Comparison of ENCODE assay signal across 9 mouse cellular contexts in genomic region chr11:70625473-70625872, GRCm38 (mm10). TPM values are rescaled to one million over a fixed set of nuclear protein-coding genes. Genes with fewer than 3 reads are reported as not detected.
DNase-seq lines count a peak whose midpoint lies in the region; ATAC-seq lines count a peak whose summit lies in the region.
"Had no signal": no experiment of that assay in that cellular context is flagged by ENCODE, and none has a peak within 500 bp of the region (broad histone marks: within the 10 kb centered on the region; RNA-seq: fewer than 3 reads in every experiment).

No protein-coding gene starts in this region.

- H3K9me3 ChIP-seq in hindbrain, embryonic 11.5 days (ENCODE audit: control insufficient read depth, low read length), result no peaks in the 10 kb centered on the region
- no peaks in the 10 kb centered on the region for H3K9me3 ChIP-seq in hindbrain, embryonic 13.5 days
- H3K9me3 ChIP-seq in heart, embryonic 12.5 days (replicated peaks), result no peaks in the 10 kb centered on the region
- H3K9me3 ChIP-seq: lung, embryonic 15.5 days had no signal

- no peak overlapping the region for H3K9ac ChIP-seq in hindbrain, embryonic 11.5 days (ENCODE audit: low read depth, low read length)
- H3K9ac ChIP-seq in hindbrain, embryonic 13.5 days, result no peak overlapping the region
- no peak overlapping the region for H3K9ac ChIP-seq in heart, embryonic 12.5 days
- H3K9ac ChIP-seq: lung, embryonic 15.5 days had no signal

- no peak overlapping the region for H3K4me3 ChIP-seq in hindbrain, embryonic 11.5 days (ENCODE audit: low read depth, low read length)
- H3K4me3 ChIP-seq in hindbrain, embryonic 13.5 days, result no peak overlapping the region
- H3K4me3 ChIP-seq in heart, embryonic 12.5 days, result no peak overlapping the region
- H3K4me3 ChIP-seq: lung, embryonic 15.5 days had no signal

- peaks cover 2% of the 10 kb centered on the region; the same call in 1 of the 2 replicates for H3K27me3 ChIP-seq in hindbrain, embryonic 11.5 days (ENCODE audit: control insufficient read depth, insufficient read depth, low read length)
- no peaks in the 10 kb centered on the region for H3K27me3 ChIP-seq in hindbrain, embryonic 13.5 days
- H3K27me3 ChIP-seq in heart, embryonic 12.5 days (replicated peaks), result no peaks in the 10 kb centered on the region
- H3K27me3 ChIP-seq: lung, embryonic 15.5 days had no signal

- H3K27ac ChIP-seq in hindbrain, embryonic 11.5 days (ENCODE audit: low read depth, low read length), result no peak overlapping the region
- H3K27ac ChIP-seq in hindbrain, embryonic 13.5 days, result no peak overlapping the region
- H3K27ac ChIP-seq in heart, embryonic 12.5 days (ENCODE audit: poor library complexity, severe bottlenecking), result no peak overlapping the region
- H3K27ac ChIP-seq: lung, embryonic 15.5 days had no signal

- H3K4me2 ChIP-seq in hindbrain, embryonic 11.5 days (replicated peaks; ENCODE audit: low read depth, low read length), result no peak overlapping the region
- no peak overlapping the region for H3K4me2 ChIP-seq in hindbrain, embryonic 13.5 days
- no peak overlapping the region for H3K4me2 ChIP-seq in heart, embryonic 12.5 days
- H3K4me2 ChIP-seq: lung, embryonic 15.5 days had no signal

- no peaks in the 10 kb centered on the region for H3K36me3 ChIP-seq in hindbrain, embryonic 11.5 days (ENCODE audit: control insufficient read depth, insufficient read depth, low read length)
- H3K36me3 ChIP-seq in hindbrain, embryonic 13.5 days, result no peaks in the 10 kb centered on the region
- no peaks in the 10 kb centered on the region for H3K36me3 ChIP-seq in heart, embryonic 12.5 days
- H3K36me3 ChIP-seq: lung, embryonic 15.5 days had no signal

- ATAC-seq in hindbrain, embryonic 11.5 days (ENCODE audit: low FRiP score), result no peak
- ATAC-seq in hindbrain, embryonic 13.5 days (ENCODE audit: low FRiP score), result no peak
- ATAC-seq in erythroid progenitor cell, adult 5-6 weeks (replicated peaks; ENCODE audit: low FRiP score, poor library complexity, severe bottlenecking), result peak; percentile 62; the same call in 1 of the 2 replicates
- ATAC-seq in heart, embryonic 12.5 days (ENCODE audit: insufficient number of reproducible peaks, low FRiP score), result no peak

- peak; percentile 78 for DNase-seq in hindbrain, embryonic 11.5 days (ENCODE audit: low spot score)
- peak; percentile 76 to 80 for DNase-seq in B cell, adult 2 months
- DNase-seq in Muller cell, postnatal 12 days (ENCODE audit: inconsistent ontology term), result peak; percentile 39
- peak; percentile 75 for DNase-seq in naive thymus-derived CD4-positive, alpha-beta T cell, adult 2 months (ENCODE audit: low read depth)
- no peak for DNase-seq in layer of hippocampus, adult 11-12 months (ENCODE audit: low spot score)

- no peaks in the 10 kb centered on the region for H3K4me1 ChIP-seq in hindbrain, embryonic 11.5 days (replicated peaks; ENCODE audit: control insufficient read depth, insufficient read depth, low read length)
- H3K4me1 ChIP-seq in hindbrain, embryonic 13.5 days (replicated peaks), result no peaks in the 10 kb centered on the region
- no peaks in the 10 kb centered on the region; the same call in 1 of the 2 replicates for H3K4me1 ChIP-seq in heart, embryonic 12.5 days (replicated peaks)

- 49% methylated on average over 4 of the region's 4 CpGs for WGBS in hindbrain, embryonic 11.5 days
- whole genome bisulfite sequencing in hindbrain, embryonic 13.5 days, result 50% methylated on average over 4 of the region's 4 CpGs
- WGBS in heart, embryonic 12.5 days, result 48% methylated on average over 4 of the region's 4 CpGs

RNA-seq across cellular contexts. Expression of gene Chrne, which starts 6.5 kb away (rescaled TPM):
- polyA plus RNA-seq in hindbrain, embryonic 11.5 days (2014; fragmentation: Nextera tagmentation; extraction: Ambion mirVana), result not detected in 2 replicates
- polyA plus RNA-seq in hindbrain, embryonic 13.5 days (2015; fragmentation: Nextera tagmentation; extraction: Ambion mirVana), result not detected in 2 replicates
- total RNA-seq in erythroid progenitor cell, adult 5-6 weeks (2015; ENCODE audit: low replicate concordance), result not detected in 2 replicates
- not detected in 2 replicates for total RNA-seq in erythroid progenitor cell, adult 5-6 weeks (2017; ENCODE audit: low replicate concordance)
- 0.37 TPM in 1 of 2 replicates, not detected in the other for polyA plus RNA-seq in heart, embryonic 12.5 days (2016; fragmentation: Nextera tagmentation; extraction: Ambion mirVana)
- polyA plus RNA-seq: lung, embryonic 15.5 days had no signal

RNA-seq across cellular contexts. Expression of gene 4930544D05Rik, which starts 9.8 kb away (rescaled TPM):
- polyA plus RNA-seq in hindbrain, embryonic 11.5 days (2014; fragmentation: Nextera tagmentation; extraction: Ambion mirVana), result not detected in 2 replicates
- not detected in 2 replicates for polyA plus RNA-seq in hindbrain, embryonic 13.5 days (2015; fragmentation: Nextera tagmentation; extraction: Ambion mirVana)
- total RNA-seq in erythroid progenitor cell, adult 5-6 weeks (2015; ENCODE audit: low replicate concordance), result not detected in 2 replicates
- total RNA-seq in erythroid progenitor cell, adult 5-6 weeks (2017; ENCODE audit: low replicate concordance), result not detected in 2 replicates
- polyA plus RNA-seq in heart, embryonic 12.5 days (2016; fragmentation: Nextera tagmentation; extraction: Ambion mirVana), result not detected in 2 replicates
- polyA plus RNA-seq: lung, embryonic 15.5 days had no signal

RNA-seq across cellular contexts. Expression of gene Gp1ba, which starts 13.4 kb away (rescaled TPM):
- polyA plus RNA-seq in hindbrain, embryonic 11.5 days (2014; fragmentation: Nextera tagmentation; extraction: Ambion mirVana), result 0.64 and 1.2 TPM in 2 replicates
- polyA plus RNA-seq in hindbrain, embryonic 13.5 days (2015; fragmentation: Nextera tagmentation; extraction: Ambion mirVana), result 0.16 and 0.21 TPM in 2 replicates
- total RNA-seq in erythroid progenitor cell, adult 5-6 weeks (2015; ENCODE audit: low replicate concordance), result 2.5 and 8.0 TPM in 2 replicates
- total RNA-seq in erythroid progenitor cell, adult 5-6 weeks (2017; ENCODE audit: low replicate concordance), result 1.1 TPM in 1 of 2 replicates, not detected in the other
- 1.4 and 2.2 TPM in 2 replicates for polyA plus RNA-seq in heart, embryonic 12.5 days (2016; fragmentation: Nextera tagmentation; extraction: Ambion mirVana)

RNA-seq across cellular contexts. Expression of gene Rnf167, which starts 21.6 kb away (rescaled TPM):
- 86.6 and 94.3 TPM in 2 replicates for polyA plus RNA-seq in hindbrain, embryonic 11.5 days (2014; fragmentation: Nextera tagmentation; extraction: Ambion mirVana)
- polyA plus RNA-seq in hindbrain, embryonic 13.5 days (2015; fragmentation: Nextera tagmentation; extraction: Ambion mirVana), result 109 TPM in 2 replicates
- total RNA-seq in erythroid progenitor cell, adult 5-6 weeks (2015; ENCODE audit: low replicate concordance), result 134 and 213 TPM in 2 replicates
- total RNA-seq in erythroid progenitor cell, adult 5-6 weeks (2017; ENCODE audit: low replicate concordance), result 115 and 117 TPM in 2 replicates
- polyA plus RNA-seq in heart, embryonic 12.5 days (2016; fragmentation: Nextera tagmentation; extraction: Ambion mirVana), result 67.4 and 70.1 TPM in 2 replicates

RNA-seq across cellular contexts. Expression of gene Slc25a11, which starts 21.8 kb away (rescaled TPM):
- polyA plus RNA-seq in hindbrain, embryonic 11.5 days (2014; fragmentation: Nextera tagmentation; extraction: Ambion mirVana), result 138 and 145 TPM in 2 replicates
- polyA plus RNA-seq in hindbrain, embryonic 13.5 days (2015; fragmentation: Nextera tagmentation; extraction: Ambion mirVana), result 159 and 173 TPM in 2 replicates
- 24.9 and 26.0 TPM in 2 replicates for total RNA-seq in erythroid progenitor cell, adult 5-6 weeks (2015; ENCODE audit: low replicate concordance)
- total RNA-seq in erythroid progenitor cell, adult 5-6 weeks (2017; ENCODE audit: low replicate concordance), result 21.9 and 23.6 TPM in 2 replicates
- polyA plus RNA-seq in heart, embryonic 12.5 days (2016; fragmentation: Nextera tagmentation; extraction: Ambion mirVana), result 227 and 229 TPM in 2 replicates
